Mouse (Mus musculus) neural tube, embryonic 11.5 days (tissue): ENCODE data around the gene Slc29a2. TPM values are rescaled to one million over a fixed set of nuclear protein-coding genes. Genes with fewer than 3 reads are reported as not detected.

ENCODE experiments used
- ATAC-seq: fragments of 200-750 bp; cut with Nextera tagmentation; 2 replicates; pipeline ENCODE4 v1.8.0; 2017; ENCODE audit warnings: moderate number of reproducible peaks, mild to moderate bottlenecking, moderate TSS enrichment, moderate library complexity; ENCODE audit not compliant: insufficient read depth, low FRiP score, low TSS enrichment
- DNase-seq: peaks from one replicate; pipeline ENCODE4 v3.0.0-alpha.2; 2015; ENCODE audit warnings: low spot score
- H3K27ac ChIP-seq: fragments of 300-500 bp; sonication (generic); 2 replicates; pipeline ENCODE4 v1.5.1; 2014; ENCODE audit warnings: low read depth, mild to moderate bottlenecking, low read length
- H3K27me3 ChIP-seq: fragments of 300-500 bp; sonication (generic); 2 replicates; pipeline ENCODE4 v1.6.1; 2014; ENCODE audit warnings: mild to moderate bottlenecking, low read length, mixed read lengths; ENCODE audit not compliant: control insufficient read depth, insufficient read depth
- H3K36me3 ChIP-seq: fragments of 300-500 bp; sonication (generic); 2 replicates; pipeline ENCODE4 v1.6.1; 2014; ENCODE audit warnings: mild to moderate bottlenecking, low read length, moderate library complexity, mixed read lengths; ENCODE audit not compliant: control insufficient read depth, insufficient read depth
- H3K4me1 ChIP-seq: fragments of 300-500 bp; sonication (generic); 2 replicates; pipeline ENCODE4 v1.6.1; 2014; ENCODE audit warnings: low read length, mixed read lengths; ENCODE audit not compliant: control insufficient read depth, insufficient read depth
- H3K4me2 ChIP-seq: fragments of 300-500 bp; sonication (generic); 2 replicates; pipeline ENCODE4 v1.6.1; 2014; ENCODE audit warnings: low read depth, mild to moderate bottlenecking, moderate library complexity
- H3K4me3 ChIP-seq: fragments of 300-500 bp; sonication (generic); 2 replicates; pipeline ENCODE4 v1.5.1; 2014; ENCODE audit warnings: low read depth, low read length
- H3K9ac ChIP-seq: fragments of 300-500 bp; sonication (generic); 2 replicates; pipeline ENCODE4 v1.6.1; 2014; ENCODE audit warnings: mild to moderate bottlenecking, low read length
- H3K9me3 ChIP-seq: fragments of 300-500 bp; sonication (generic); 2 replicates; pipeline ENCODE4 v1.6.1; 2016; ENCODE audit warnings: low read length; ENCODE audit not compliant: control insufficient read depth
- WGBS: fragments of 180-500 bp; shearing (Covaris S2); extraction: QIAGEN DNeasy Blood & Tissue Kit; methylation state at CpG from one replicate; pipeline ENCODE4 v1.1.7; 2014; 5-methylcytosine and 5-hydroxymethylcytosine counted together
- polyA plus RNA-seq: library from polyadenylated mRNA; unstranded; fragments of >200 nt; fragmentation: Nextera tagmentation; extraction: Ambion mirVana; gene quantifications from 2 replicates; pipeline ENCODE4 v1.2.1, GENCODE M21; 2014

The Slc29a2 gene
- polyA plus RNA-seq, 1 experiment from 2014 or later: 6.2 TPM

- H3K4me1 ChIP-seq: peaks cover 33% of the 10 kb centered on the region
- H3K27me3 ChIP-seq: peaks cover 33% of the 10 kb centered on the region
- H3K4me3 ChIP-seq: 0 out of 2 replicates have a peak overlapping the region, but pooled peaks have one; percentile 6
- ATAC-seq (no peak), DNase-seq (no peak)
- no peaks in the 10 kb centered on the region for H3K9me3 ChIP-seq
- H3K36me3 ChIP-seq: no peaks in the 10 kb centered on the region
- H3K4me2 ChIP-seq: peak overlapping the region; percentile 12
- 78% methylated on average over 7 of the region's 7 CpGs for WGBS
- H3K9ac ChIP-seq: no peak overlapping the region; the same call in 1 of the 2 replicates
- H3K27ac ChIP-seq: no peak overlapping the region
Observed at GRCm38 (mm10) chr19:5069978-5070377, 46.3 kb downstream of the Slc29a2 start.

DNA sequence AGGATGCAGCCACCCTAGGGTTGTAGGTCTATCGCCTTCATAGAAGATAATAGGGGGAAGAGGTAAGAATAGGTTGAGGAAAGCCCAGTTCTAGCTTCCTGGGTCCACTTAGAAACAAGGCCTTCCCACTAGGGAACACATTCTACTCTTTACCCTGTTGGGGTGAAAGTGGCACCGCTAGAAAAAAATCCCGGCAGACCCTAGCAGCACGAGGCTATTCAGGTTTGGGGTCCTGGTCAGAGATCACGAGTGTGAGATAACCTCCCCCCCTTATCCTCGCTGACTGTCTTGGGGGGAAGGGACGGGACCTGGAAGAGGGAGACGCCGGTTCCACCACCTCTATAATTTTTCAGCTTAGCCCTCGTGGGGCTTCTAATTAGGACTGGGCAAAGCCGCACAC is 47.4 kb downstream of the Slc29a2 start:
- Histone ChIP-seq H3K27ac (peak overlapping the region; percentile 84), H3K4me3 (peak overlapping the region; percentile 31), H3K36me3 (no peaks in the 10 kb centered on the region), H3K4me2 (peak overlapping the region; percentile 53), H3K4me1 (peaks cover 33% of the 10 kb centered on the region), H3K27me3 (peaks cover 33% of the 10 kb centered on the region), H3K9me3 (no peaks in the 10 kb centered on the region), H3K9ac (peak overlapping the region; percentile 63)
- WGBS: 4% methylated on average over 11 of the region's 11 CpGs
- DNase-seq (no peak), ATAC-seq (no peak)

DNA sequence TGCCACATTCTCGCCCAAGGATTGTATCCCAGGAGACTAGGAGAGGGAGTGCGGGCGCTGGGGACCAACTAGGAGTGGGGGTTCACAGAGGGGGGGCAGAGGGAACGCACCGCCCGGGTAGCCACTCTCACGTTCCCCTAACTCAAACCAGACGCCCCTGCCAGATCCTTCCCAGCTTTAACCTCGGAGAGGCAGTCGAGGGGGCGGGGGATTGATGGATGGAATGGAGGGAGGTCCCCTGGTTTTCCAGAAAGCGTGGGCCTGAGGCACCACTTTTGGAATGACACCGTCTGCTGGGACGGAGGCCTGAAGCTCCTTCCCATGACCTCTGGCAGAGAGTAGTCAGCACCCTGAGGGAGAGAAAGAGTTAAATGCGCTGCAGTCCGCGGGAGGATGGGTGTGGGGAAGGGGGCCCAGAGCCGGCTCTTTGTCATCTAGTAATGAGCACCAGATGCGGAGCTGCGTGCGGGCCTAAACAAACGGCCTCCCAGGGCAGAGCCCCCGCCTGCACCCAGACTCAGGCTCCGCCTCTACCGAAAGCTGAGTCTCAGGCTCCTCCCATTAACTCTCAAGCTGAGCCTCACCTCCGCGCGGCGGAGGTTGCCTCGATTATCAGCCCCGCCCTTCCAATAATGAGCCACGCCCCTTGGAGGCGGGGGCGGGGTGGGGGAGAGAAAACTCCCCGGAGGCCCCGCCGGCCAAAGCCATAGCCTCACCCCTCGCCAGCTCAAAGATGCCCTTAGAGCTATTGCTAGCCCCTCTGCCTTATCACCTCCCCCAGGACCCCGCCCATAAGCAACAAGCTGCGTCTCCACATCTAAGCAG is 48.1 kb downstream of the Slc29a2 start:
- H3K4me3 ChIP-seq: peak overlapping the region; percentile 31
- H3K36me3 ChIP-seq: no peaks in the 10 kb centered on the region
- H3K9ac ChIP-seq: peak overlapping the region; percentile 63
- H3K4me2 ChIP-seq: peak overlapping the region; percentile 53
- H3K4me1 ChIP-seq: peaks cover 33% of the 10 kb centered on the region
- peak; percentile 92 for DNase-seq
- peak; percentile 86 for ATAC-seq
- no peaks in the 10 kb centered on the region for H3K9me3 ChIP-seq
- H3K27me3 ChIP-seq: peaks cover 33% of the 10 kb centered on the region
- H3K27ac ChIP-seq: peak overlapping the region; percentile 84
- WGBS: under 1% methylated on average over 40 of the region's 40 CpGs

- Histone ChIP-seq H3K4me3 (peak overlapping the region; percentile 31), H3K4me2 (peak overlapping the region; percentile 53), H3K27ac (0 out of 2 replicates have a peak overlapping the region, but pooled peaks have one; percentile 17), H3K36me3 (no peaks in the 10 kb centered on the region), H3K27me3 (peaks cover 28% of the 10 kb centered on the region), H3K4me1 (peaks cover 27% of the 10 kb centered on the region), H3K9me3 (no peaks in the 10 kb centered on the region), H3K9ac (no peak overlapping the region)
- ATAC-seq (peak; percentile 20; the same call in 1 of the 2 replicates), DNase-seq (peak; percentile 66)
- 2% methylated on average over 20 of the region's 20 CpGs for WGBS
Observed at GRCm38 (mm10) chr19:5072389-5073019, 48.8 kb downstream of the Slc29a2 start.

- Histone ChIP-seq H3K36me3 (no peaks in the 10 kb centered on the region), H3K27me3 (peaks cover 25% of the 10 kb centered on the region), H3K4me1 (peaks cover 22% of the 10 kb centered on the region), H3K4me3 (peak overlapping the region; percentile 31), H3K4me2 (peak overlapping the region; percentile 53; the same call in 1 of the 2 replicates), H3K9ac (no peak overlapping the region), H3K9me3 (no peaks in the 10 kb centered on the region), H3K27ac (no peak overlapping the region)
- 3% methylated on average over 15 of the region's 15 CpGs for WGBS
- DNase-seq (peak; percentile 82), ATAC-seq (no peak)
Observed at GRCm38 (mm10) chr19:5073028-5073427, 49.4 kb downstream of the Slc29a2 start.

- H3K27me3 ChIP-seq: peaks cover 20% of the 10 kb centered on the region
- ATAC-seq (no peak), DNase-seq (no peak)
- no peak overlapping the region for H3K4me3 ChIP-seq
- peaks cover 17% of the 10 kb centered on the region for H3K4me1 ChIP-seq
- 47% methylated on average over 5 of the region's 5 CpGs for WGBS
- H3K4me2 ChIP-seq: no peak overlapping the region
- no peaks in the 10 kb centered on the region for H3K36me3 ChIP-seq
- H3K9ac ChIP-seq: no peak overlapping the region
- no peaks in the 10 kb centered on the region for H3K9me3 ChIP-seq
- H3K27ac ChIP-seq: no peak overlapping the region
Observed at GRCm38 (mm10) chr19:5073518-5073917, 49.9 kb downstream of the Slc29a2 start.

DNA sequence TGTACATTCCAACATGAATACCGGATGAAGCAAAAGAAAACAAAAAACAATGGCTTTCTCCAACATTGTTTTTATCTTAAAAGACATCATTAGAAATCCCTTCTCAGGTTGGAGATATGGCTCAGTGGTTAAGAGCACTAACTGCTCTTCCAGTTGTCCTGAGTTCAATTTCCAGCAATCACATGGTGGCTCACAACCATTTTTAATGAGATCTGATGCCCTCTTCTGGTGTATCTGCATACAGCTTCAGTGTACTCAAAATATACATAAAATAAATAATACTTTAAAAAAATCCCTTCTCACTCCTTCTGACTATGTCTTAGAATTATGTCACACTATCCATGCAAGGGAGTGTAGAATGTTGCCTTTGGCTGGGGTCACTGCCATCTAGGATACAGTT is 55.6 kb downstream of the Slc29a2 start:
- no peak for ATAC-seq
- Histone ChIP-seq H3K9me3 (no peaks in the 10 kb centered on the region), H3K36me3 (no peaks in the 10 kb centered on the region), H3K4me1 (no peaks in the 10 kb centered on the region), H3K9ac (no peak overlapping the region), H3K4me2 (no peak overlapping the region), H3K4me3 (no peak overlapping the region), H3K27me3 (peaks cover 42% of the 10 kb centered on the region), H3K27ac (no peak overlapping the region)
- WGBS: 90% methylated on average over 1 of the region's 1 CpGs
- no peak for DNase-seq
